Mouse (Mus musculus): ENCODE results near the gene Chil5. TPM values are rescaled to one million over a fixed set of nuclear protein-coding genes. Genes with fewer than 3 reads are reported as not detected.

The Chil5 gene
- polyA plus RNA-seq, 1 experiment: 7.2 TPM

GRCm38 (mm10) chr3:105974174-105974573 is 58.4 kb downstream of the Chil5 start:
- Histone ChIP-seq H3K4me1 (ENCODE audit: control insufficient read depth, insufficient read depth, low read length) (no peaks in the 10 kb centered on the region; the same call in 1 of the 2 replicates), H3K27ac (ENCODE audit: insufficient read depth, low read length) (no peak overlapping the region), H3K4me3 (replicated peaks; ENCODE audit: insufficient read depth, low read depth, low read length) (no peak overlapping the region), H3K27me3 (ENCODE audit: control insufficient read depth, insufficient read depth, low read length) (no peaks in the 10 kb centered on the region)
- WGBS: 91% methylated on average over 2 of the region's 2 CpGs
- no peak for DNase-seq
- no peak for TF ChIP-seq POLR2A (IDR thresholded peaks at IDR 0.05; ENCODE audit: borderline replicate concordance, insufficient read depth, low read length)
- TF ChIP-seq CTCF (IDR thresholded peaks at IDR 0.05; ENCODE audit: borderline replicate concordance, insufficient read depth, low read depth, low read length): no peak

DNA sequence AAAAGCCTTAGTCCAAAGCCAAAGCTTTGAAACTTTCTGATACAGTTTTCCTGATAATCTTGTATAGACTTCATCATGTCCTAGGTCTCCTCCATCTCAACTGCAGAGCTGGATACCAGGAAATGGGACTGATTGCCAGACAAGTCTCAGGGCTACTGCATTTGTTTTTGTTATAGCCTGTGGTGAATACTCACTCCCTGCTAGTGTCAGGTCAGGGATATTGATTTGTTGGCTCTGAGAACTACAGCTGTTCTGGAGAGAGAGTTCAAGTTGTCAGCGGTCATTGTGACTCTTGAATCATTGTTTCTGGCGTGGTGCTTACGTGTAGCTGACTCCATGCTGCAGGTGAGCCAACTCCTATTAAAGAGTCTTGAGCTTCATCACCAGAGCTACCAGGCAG is 59.2 kb downstream of the Chil5 start, which contains the start of gene Ovgp1:
Ovgp1 (plus strand) TSS at position 301 of the 400 bp plus-strand sequence.
- H3K4me3 ChIP-seq (replicated peaks; ENCODE audit: insufficient read depth, low read depth, low read length): no peak within 1 kb of the TSS
- no peak within 1 kb of the TSS for H3K27ac ChIP-seq (ENCODE audit: insufficient read depth, low read length)
- WGBS: 66% methylated on average over 3 of the region's 3 CpGs
- no peaks in the 10 kb centered on the region; the same call in 1 of the 2 replicates for H3K4me1 ChIP-seq (ENCODE audit: control insufficient read depth, insufficient read depth, low read length)
- TF ChIP-seq POLR2A (IDR thresholded peaks at IDR 0.05; ENCODE audit: borderline replicate concordance, insufficient read depth, low read length): no peak
- no peak for TF ChIP-seq CTCF (IDR thresholded peaks at IDR 0.05; ENCODE audit: borderline replicate concordance, insufficient read depth, low read depth, low read length)
- H3K27me3 ChIP-seq (ENCODE audit: control insufficient read depth, insufficient read depth, low read length): no peaks in the 10 kb centered on the region
- no peak for DNase-seq

DNA sequence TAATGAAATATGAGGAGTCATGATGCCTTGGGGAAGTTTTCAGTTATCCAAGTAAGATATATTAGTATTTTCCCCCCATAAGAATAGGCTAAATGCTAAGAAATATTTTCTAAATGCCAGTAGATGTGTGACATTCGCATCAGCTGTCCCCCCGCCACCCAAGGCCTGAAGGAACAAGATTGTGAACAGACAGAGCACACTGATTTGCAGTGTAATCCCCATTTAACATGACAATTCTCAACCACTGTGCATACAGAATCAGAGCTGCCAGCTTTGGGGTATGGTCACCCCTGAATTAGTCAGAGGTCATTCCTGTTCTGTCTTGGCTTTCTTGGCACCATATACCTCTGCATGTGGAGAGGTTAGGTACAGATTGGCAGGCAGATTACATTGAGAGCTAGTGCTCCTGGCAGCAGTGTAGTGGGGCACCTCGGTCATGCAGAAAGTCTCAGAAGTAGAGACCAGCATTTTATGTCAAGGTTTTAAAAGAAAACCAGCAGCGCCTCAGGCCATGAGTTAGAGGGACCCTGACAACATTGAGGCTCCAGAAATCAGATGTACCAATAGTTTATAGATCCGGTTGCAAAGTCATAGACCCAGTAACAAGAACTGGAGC is 60.7 kb downstream of the Chil5 start:
- TF ChIP-seq CTCF (IDR thresholded peaks at IDR 0.05; ENCODE audit: borderline replicate concordance, insufficient read depth, low read depth, low read length): no peak
- TF ChIP-seq POLR2A (IDR thresholded peaks at IDR 0.05; ENCODE audit: borderline replicate concordance, insufficient read depth, low read length): no peak
- 73% methylated on average over 5 of the region's 5 CpGs for WGBS
- DNase-seq: no peak

More for the DNA sequence above, 60.7 kb downstream of the Chil5 start:
- Histone ChIP-seq H3K4me3 (replicated peaks; ENCODE audit: insufficient read depth, low read depth, low read length) (no peak overlapping the region), H3K4me1 (ENCODE audit: control insufficient read depth, insufficient read depth, low read length) (no peaks in the 10 kb centered on the region), H3K27ac (ENCODE audit: insufficient read depth, low read length) (no peak overlapping the region), H3K27me3 (ENCODE audit: control insufficient read depth, insufficient read depth, low read length) (no peaks in the 10 kb centered on the region)

Other genes with a start within 250 kb of the Chil5 start
- gene Rap1a, start 231.5 kb downstream of the Chil5 start, polyA plus RNA-seq (2012; rRNA removed): 60.9 and 66.2 TPM in 2 replicates
- 0.43 and 0.52 TPM in 2 replicates for gene Adora3, start 162.0 kb downstream of the Chil5 start, polyA plus RNA-seq (2012; rRNA removed)
- gene Tmigd3, start 161.9 kb downstream of the Chil5 start, polyA plus RNA-seq (2012; rRNA removed): 0.52 TPM in 1 of 2 replicates, not detected in the other
- gene I830077J02Rik, start 100.2 kb downstream of the Chil5 start, polyA plus RNA-seq (2012; rRNA removed): 0.40 and 0.72 TPM in 2 replicates
- 56.5 and 56.9 TPM in 2 replicates for gene Wdr77, start 73.4 kb downstream of the Chil5 start, polyA plus RNA-seq (2012; rRNA removed)
- gene Atp5f1, start 72.7 kb downstream of the Chil5 start, polyA plus RNA-seq (2012; rRNA removed): 396 and 419 TPM in 2 replicates
- gene Ovgp1, start 59.1 kb downstream of the Chil5 start, polyA plus RNA-seq (2012; rRNA removed): 15.8 and 17.3 TPM in 2 replicates
- gene Pifo, start 18.2 kb downstream of the Chil5 start, polyA plus RNA-seq (2012; rRNA removed): 1.2 and 1.8 TPM in 2 replicates
- gene Chia1, start 80.4 kb upstream of the Chil5 start, polyA plus RNA-seq (2012; rRNA removed): 0.65 and 1.0 TPM in 2 replicates
- gene Chil3, start 134.8 kb upstream of the Chil5 start, polyA plus RNA-seq (2012; rRNA removed): 0.11 and 0.39 TPM in 2 replicates
- gene Chil4, start 186.7 kb upstream of the Chil5 start, polyA plus RNA-seq (2012; rRNA removed): not detected in 2 replicates

Data from cerebellum, adult 2 months (tissue).